Mouse (Mus musculus) adrenal gland, adult (tissue): Measurements from ENCODE around the gene Pik3r6.

Source experiments
- DNase-seq, 2 experiments: peaks; one replicate each; pipeline ENCODE4 v3.0.0; 2022 to 2023; ENCODE audit warnings: low spot score in 1 of 2; ENCODE audit not compliant: inconsistent age in 2 of 2

Gene Pik3r6

DNA sequence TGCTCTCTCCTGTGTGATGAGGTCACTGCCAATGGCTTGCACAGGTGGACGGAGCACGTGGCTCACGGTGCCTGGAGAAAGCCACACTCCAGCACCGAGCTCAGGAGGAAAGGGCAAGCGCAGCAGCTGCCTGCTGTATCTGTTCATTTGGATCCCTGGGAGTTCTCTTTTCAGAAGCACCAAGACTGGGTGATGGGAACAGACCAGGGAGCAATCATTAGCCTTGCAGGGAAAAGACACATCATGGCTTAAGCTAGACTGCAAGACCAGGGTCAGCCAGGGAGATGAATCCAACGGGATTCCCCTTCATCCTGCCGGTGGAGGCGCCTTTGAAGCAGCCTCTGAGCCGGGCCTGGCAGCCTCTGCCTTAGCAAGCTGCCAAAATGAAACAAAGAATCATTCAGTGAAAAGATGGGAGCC lies 76.7 kb downstream of the Pik3r6 start:
- no peak for DNase-seq

DNA sequence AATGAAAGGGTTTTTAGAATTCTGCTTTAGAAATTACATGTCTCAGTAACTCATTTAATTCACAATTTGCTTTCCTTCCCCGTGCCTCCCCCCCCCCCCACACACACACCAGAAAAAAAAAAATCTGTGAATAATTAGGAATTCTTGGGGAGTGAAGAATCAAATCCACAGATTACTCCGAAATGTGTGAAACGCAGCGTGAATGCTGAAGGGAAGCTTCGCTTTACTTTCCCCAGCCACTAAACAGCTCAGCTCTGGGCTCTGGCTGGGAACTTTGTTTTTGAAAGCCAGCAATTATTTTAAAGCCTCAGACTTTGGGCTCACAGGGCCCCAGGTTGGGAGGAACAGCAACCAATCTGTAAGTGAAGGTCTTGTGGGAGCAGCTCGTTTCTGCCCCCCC lies 77.7 kb downstream of the Pik3r6 start:
- no peak for DNase-seq

DNA sequence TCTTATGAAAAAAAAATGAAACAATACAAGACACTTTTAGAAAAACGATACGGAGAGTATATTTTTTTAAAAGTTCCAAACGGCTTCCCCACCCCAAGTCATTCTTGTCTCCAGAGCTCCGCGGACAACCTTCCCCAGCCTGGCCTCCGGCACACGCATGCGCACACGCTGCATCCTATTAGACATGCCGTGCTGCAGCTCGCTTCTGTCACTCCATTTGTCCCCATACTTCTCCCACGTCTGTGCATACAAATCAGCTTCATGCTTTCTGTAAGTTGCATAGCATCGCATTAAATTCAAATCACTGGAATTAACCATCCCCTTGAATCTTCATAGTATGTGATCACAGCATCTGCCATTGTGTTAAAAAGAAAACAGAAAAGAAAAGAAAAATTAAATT lies 80.4 kb downstream of the Pik3r6 start:
- DNase-seq: no peak

DNA sequence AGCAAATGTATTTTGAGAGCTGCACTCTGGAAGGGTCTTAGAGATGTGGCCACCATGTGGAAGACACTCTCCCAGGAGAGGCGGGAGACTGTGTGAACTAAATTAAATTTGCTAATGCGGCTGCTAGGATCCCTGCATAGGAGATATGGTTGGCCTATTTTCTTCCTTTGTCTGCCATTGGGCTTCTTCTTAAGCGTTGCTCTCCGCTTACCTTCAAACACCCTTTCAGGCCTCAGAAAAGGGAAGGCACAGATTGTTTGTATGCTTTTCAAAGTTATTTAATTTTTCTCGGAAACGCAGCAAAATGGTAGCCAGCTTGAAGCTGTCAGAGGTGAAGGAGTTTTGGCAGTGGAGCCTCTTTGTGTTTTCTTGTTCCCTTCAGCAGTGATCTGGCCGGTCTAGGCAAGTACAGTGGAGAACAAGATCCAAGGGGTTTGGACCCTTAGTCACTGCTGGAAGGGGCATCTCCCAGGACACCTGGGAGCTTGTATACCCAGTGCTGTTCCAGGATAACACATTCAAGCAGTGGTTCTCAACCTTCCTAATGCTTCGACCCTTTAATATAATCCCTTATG lies 81.2 kb downstream of the Pik3r6 start:
- DNase-seq: no peak

DNA sequence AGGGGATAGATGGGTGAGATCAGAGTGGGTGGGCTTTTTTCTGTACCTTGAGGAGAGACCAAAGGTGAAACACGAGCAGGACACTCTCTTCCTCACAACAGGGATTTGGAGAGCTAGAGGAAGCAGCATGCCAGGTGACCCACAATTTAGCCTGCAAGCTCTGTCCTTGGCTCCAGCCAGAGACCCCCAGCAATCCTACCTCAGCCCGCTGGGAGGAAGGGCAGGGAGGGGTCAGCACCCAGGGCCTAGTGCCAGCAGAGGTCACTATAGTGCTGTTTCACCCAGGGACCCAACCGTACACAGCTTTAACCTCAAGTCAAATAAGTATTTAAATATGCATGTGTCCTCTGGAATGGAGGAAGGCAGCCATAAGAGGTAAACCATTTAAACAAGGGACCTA lies 83.1 kb downstream of the Pik3r6 start:
- no peak for DNase-seq

DNA sequence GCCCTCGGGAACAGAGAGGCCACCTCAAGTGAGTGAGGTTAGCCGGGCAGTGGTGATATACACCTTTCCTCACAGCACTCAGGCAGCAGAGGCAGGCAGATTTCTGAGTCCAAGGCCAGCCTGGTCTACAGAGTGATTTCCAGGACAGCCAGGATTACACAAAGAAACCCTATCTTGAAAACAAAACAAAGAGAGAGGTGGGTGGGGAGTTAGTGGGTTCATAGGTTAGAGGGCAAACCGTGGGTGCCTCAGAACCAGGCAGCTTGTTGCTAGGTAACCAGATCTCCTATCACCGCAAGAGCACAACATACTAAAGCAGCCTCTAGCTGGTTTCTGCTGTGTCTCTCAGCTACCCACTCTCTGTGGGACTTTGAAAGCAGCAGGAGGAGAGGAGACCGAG lies 83.9 kb downstream of the Pik3r6 start, which contains the start of gene Ccdc42:
TSS of gene Ccdc42 (plus strand) at position 301 of the 400 bp plus-strand sequence.
- DNase-seq: no peak

DNA sequence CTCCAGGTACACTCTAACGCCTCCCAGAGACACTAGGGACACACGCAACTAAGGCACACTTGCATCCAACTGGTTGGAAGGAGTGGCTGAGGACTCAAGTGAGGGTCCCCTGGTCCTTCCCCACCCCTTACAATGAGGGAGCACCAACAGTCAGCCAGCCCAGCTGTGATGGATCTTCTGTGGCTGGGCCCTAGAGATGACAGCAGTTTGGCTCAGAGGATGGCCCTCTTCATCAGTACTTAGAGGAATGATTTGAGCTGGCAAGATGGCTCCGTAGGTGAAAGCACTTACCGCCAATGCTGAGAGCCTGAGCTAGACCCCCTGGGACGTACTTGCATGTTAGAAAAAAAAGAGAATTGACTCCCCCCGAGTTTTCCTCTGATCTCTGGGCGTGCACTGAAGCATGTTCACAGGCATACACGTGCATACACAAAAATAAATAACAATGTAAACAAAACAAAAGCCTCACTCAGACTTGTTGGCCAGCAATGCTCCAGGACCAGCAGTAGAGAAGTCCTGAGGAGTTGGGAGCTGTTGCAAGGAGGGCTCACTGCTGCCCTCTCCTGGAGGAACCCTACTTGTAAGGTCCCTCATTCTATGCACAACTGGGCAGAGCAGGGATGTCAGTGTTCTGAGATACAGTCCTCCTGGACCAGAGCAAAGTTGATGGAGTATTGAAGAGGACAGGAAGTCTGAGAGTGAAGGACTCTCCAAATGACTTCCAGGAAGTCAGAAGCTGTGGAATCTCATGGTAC lies 86.4 kb downstream of the Pik3r6 start:
- DNase-seq: peak; percentile 73 to 92

DNA sequence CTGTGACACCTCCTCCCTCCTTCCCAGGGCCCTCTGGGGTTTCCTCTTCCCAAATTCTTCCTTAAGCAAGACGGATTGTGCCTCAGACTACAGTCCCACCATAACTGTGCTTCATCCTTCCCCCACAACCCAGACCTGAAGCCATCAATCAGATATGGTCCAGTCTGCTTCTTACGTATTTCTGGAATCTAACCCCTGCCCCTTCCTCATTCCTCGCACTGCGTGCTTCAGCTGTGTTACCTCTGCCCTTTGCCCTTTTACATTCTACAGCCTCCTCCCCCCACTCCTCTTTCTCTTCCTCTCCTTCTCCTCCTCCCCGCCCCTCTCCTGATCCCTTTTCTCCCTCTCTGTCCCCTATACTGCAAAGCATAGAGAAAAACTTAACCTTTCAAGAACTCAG lies 88.9 kb downstream of the Pik3r6 start:
- DNase-seq: no peak

DNA sequence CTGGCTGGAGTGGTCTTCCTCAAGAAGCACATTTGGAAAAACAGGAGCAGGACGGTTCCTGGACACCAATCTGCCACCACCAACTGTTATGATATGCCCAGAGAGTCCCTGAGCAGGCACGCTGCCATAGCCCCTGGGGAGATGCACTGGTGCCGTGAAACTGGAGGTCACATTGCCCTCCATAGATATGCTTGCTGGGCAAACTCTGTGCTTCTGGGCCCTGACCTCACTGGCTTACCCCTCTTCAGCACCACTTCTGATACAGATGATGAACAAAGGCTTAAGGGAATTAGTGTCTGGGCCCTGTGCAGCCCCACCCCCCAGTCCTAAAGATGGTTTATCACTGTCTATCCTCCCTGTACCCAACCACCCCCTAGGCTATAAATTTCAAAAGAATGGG lies 90.4 kb downstream of the Pik3r6 start:
- DNase-seq: no peak

DNA sequence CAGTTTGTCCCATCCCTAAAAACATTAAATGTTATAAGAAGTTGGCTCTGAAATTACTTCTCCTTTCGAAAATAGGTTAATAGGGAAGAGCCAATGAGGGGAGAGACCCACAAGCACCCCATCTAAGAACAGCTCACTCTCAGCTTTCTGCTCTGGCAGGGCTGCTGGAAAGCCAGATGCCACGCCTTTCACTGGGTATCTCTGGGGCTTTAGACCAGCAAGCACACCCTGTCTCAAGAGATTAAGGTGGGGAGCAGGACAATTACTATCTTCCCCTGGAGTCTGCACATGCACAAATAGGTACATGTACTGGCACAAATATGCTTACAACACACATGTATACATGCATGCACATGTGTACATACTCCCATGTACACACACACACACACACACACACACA lies 95.1 kb downstream of the Pik3r6 start:
- DNase-seq: no peak

DNA sequence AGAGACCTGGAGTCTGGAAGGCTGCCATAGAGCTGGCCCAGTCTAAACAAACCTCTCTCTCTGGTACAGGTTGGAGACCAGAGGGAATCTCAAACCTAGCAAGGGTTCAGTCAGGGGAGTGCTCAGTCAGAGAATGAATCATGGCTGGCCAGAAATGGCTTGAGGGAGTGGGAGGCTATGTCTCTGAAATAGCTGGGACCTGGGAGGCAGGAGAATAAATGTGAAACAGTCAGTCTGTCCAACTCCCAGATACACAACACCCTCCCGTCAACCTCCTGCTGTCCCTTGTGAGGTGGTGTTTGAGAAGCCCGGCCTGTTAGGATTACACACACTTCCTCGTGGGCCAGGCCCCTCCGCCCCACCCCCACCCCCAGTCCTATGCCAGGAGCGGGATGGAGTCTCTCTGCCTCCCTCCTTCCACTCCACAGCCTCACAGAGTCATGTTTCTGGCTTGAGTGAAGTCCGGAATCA lies 97.8 kb downstream of the Pik3r6 start:
- DNase-seq: no peak

DNA sequence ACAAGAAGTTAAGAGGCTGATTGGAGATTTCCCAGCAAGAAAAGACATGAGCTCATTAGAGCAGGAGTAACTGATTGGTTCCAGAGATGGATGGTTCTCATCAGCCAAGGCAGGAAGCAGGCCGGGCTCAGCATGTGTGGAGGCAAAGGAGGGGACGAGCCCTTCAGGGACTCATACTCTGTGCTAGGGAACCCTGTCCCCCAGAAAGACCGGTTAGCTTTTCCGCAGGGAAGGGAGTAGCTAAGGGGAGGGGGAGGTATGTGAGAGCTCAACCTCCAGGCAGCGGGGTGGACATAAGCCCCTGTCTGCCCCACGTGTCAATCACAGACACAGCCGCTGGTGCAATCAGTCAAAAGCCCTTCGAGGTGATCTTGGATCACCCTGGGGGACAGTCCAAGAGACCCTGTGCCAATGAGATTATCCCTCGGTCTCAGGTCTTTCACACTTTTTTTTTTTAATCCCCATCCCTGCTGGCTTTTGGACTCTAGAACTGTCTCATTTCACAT lies 98.7 kb downstream of the Pik3r6 start:
- DNase-seq: no peak
